Mouse (Mus musculus): ENCODE measurements at regions not wholly inside any gene's neighbourhood (a gene's known extent, or its start where the extent isn't known, plus 50 kb on each side); places are given as distances from the start of the nearest gene placed in this dataset.

- Histone ChIP-seq H3K4me3 (no peak overlapping the region), H3K27ac (no peak overlapping the region)
- peak; percentile 21 for DNase-seq
- TF ChIP-seq CTCF (IDR thresholded peaks at IDR 0.05) = peak; percentile 74
- intact Hi-C loops (cut with DNase I) = loop anchor here (2.0 to 5.0 kb wide), 2 partner anchors 93 to 587 kb away; no protein-coding TSS in a partner anchor
Observed at GRCm38 (mm10) chr11:56105632-56106031, 64.8 kb upstream of the Nmur2 start.

DNA sequence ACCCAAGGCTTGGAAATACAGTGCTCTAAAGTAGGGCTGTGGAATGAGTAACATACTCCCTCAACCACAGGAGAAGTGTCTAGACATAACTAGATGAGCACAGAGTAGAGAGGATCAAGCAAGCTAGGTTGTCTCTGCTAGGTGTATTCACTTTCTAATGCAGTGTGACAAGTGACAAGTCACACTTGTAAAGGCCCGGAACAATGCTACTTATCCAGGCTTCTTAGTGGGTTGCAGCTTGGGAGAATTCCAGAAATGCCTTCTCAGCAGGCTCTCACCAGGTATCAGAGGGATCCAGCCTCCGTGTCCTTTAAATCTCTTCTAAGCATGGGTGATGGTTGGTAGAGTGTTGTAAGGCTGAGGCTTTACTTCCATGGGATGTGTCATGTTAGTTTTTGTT lies 52.1 kb upstream of the Nmur2 start:
- no peak for DNase-seq
- intact Hi-C loops (cut with DNase I) = no loop called here
- no peak overlapping the region for H3K4me3 ChIP-seq
- TF ChIP-seq CTCF (IDR thresholded peaks at IDR 0.05) = no peak
- H3K27ac ChIP-seq = no peak overlapping the region
